Comparison of ENCODE assay signal across 9 mouse cellular contexts in the genomic region with DNA sequence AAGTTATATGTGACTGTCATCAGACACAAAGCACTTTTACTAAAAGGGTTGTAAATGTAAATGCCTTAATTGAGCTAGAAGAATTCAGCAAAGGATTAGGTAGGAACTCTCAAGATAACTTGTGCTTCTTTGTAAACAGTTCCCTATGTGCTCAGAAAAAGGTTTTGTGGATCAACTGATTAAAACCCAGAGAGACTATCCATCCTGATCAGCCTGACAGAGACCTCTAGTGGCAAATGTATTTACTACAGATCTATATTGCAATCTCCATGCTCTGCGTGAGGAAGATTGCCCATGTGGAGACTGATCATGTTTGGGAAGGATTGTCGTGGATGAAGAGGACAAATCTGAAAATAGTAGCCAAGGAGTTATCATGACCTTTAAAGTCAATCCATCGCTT. TPM values are rescaled to one million over a fixed set of nuclear protein-coding genes. Genes with fewer than 3 reads are reported as not detected.
DNase-seq lines count a peak whose midpoint lies in the region; ATAC-seq lines count a peak whose summit lies in the region.
"Had no signal": no experiment of that assay in that cellular context is flagged by ENCODE, and none has a peak within 500 bp of the region (broad histone marks: within the 10 kb centered on the region; RNA-seq: fewer than 3 reads in every experiment).

No protein-coding gene starts in this region.

- no peak overlapping the region for H3K27ac ChIP-seq in midbrain, embryonic 11.5 days (ENCODE audit: low read depth, low read length)
- H3K27ac ChIP-seq in midbrain, embryonic 10.5 days (replicated peaks) = no peak overlapping the region
- H3K27ac ChIP-seq: embryonic facial prominence, embryonic 13.5 days had no signal

- ATAC-seq in frontal cortex, adult (ENCODE audit: low TSS enrichment) = peak; percentile 97
- ATAC-seq in midbrain, embryonic 11.5 days (ENCODE audit: low FRiP score) = 0 out of 2 replicates have a peak, but pooled peaks have one; percentile 66

- no peak overlapping the region for H3K4me2 ChIP-seq in midbrain, embryonic 11.5 days
- H3K4me2 ChIP-seq: embryonic facial prominence, embryonic 13.5 days had no signal

- no peak overlapping the region for H3K9ac ChIP-seq in midbrain, embryonic 11.5 days (ENCODE audit: low read length)
- H3K9ac ChIP-seq: embryonic facial prominence, embryonic 13.5 days had no signal

- DNase-seq in frontal cortex, postnatal 25 days (ENCODE audit: low spot score in 2 of 2) = no peak
- DNase-seq in midbrain, embryonic 11.5 days (ENCODE audit: low spot score, missing footprints) = peak; percentile 85
- no peak for DNase-seq in midbrain, embryonic 10.5 days (ENCODE audit: low spot score)
- peak; percentile 34 for DNase-seq in forelimb bud, embryonic 11.5 days (ENCODE audit: low read depth, low spot score)
- DNase-seq in retina, postnatal 1 day = peak; percentile 63
- DNase-seq in spleen, postnatal 36 days (ENCODE audit: low spot score in 2 of 2) = no peak
- DNase-seq in urinary bladder, postnatal 14 days (ENCODE audit: low spot score) = no peak

- no peak overlapping the region for H3K4me3 ChIP-seq in midbrain, embryonic 11.5 days (ENCODE audit: low read depth, low read length)
- no peak overlapping the region for H3K4me3 ChIP-seq in midbrain, embryonic 10.5 days
- H3K4me3 ChIP-seq: embryonic facial prominence, embryonic 13.5 days had no signal

- H3K4me1 ChIP-seq in midbrain, embryonic 11.5 days (ENCODE audit: control insufficient read depth, insufficient read depth, low read length) = no peaks in the 10 kb centered on the region
- peaks cover 7% of the 10 kb centered on the region for H3K4me1 ChIP-seq in midbrain, embryonic 10.5 days
- H3K4me1 ChIP-seq: embryonic facial prominence, embryonic 13.5 days had no signal

- 19% methylated on average over 3 of the region's 3 CpGs for WGBS in midbrain, embryonic 11.5 days
- WGBS in midbrain, embryonic 10.5 days = 20% methylated on average over 3 of the region's 3 CpGs

- H3K27me3 ChIP-seq in midbrain, embryonic 11.5 days (ENCODE audit: control insufficient read depth, insufficient read depth, low read length) = no peaks in the 10 kb centered on the region
- no peaks in the 10 kb centered on the region for H3K27me3 ChIP-seq in midbrain, embryonic 10.5 days (ENCODE audit: low read depth, poor library complexity, severe bottlenecking)
- H3K27me3 ChIP-seq: embryonic facial prominence, embryonic 13.5 days had no signal

- H3K9me3 ChIP-seq in midbrain, embryonic 11.5 days (ENCODE audit: control insufficient read depth, low read length) = no peaks in the 10 kb centered on the region
- H3K9me3 ChIP-seq in midbrain, embryonic 10.5 days (replicated peaks) = no peaks in the 10 kb centered on the region
- H3K9me3 ChIP-seq: embryonic facial prominence, embryonic 13.5 days had no signal

- no peaks in the 10 kb centered on the region for H3K36me3 ChIP-seq in midbrain, embryonic 11.5 days (ENCODE audit: control insufficient read depth, insufficient read depth, low read length)
- no peaks in the 10 kb centered on the region for H3K36me3 ChIP-seq in midbrain, embryonic 10.5 days
- H3K36me3 ChIP-seq: embryonic facial prominence, embryonic 13.5 days had no signal

RNA-seq across cellular contexts. Expression of gene Ccnl1, which starts 19.8 kb away (rescaled TPM):
- polyA plus RNA-seq in midbrain, embryonic 11.5 days (2014; fragmentation: Nextera tagmentation; extraction: Ambion mirVana) = 119 and 131 TPM in 2 replicates
- polyA plus RNA-seq in midbrain, embryonic 10.5 days (2016; fragmentation: Nextera tagmentation; extraction: Ambion mirVana) = 98.2 and 106 TPM in 2 replicates

Comparison
In these comparisons a context has a peak if more than half of its experiments do, and no peak if none do; other contexts are left out.
1. DNase-seq: peak in midbrain, embryonic 11.5 days (single experiment), forelimb bud, embryonic 11.5 days (single experiment) and retina, postnatal 1 day (single experiment); none in frontal cortex, postnatal 25 days (0 of 2), midbrain, embryonic 10.5 days (single experiment), spleen, postnatal 36 days (0 of 2) and urinary bladder, postnatal 14 days (single experiment).